Mouse (Mus musculus) intestine, embryonic 15.5 days (tissue): ENCODE data around the gene Chmp4b. TPM values are rescaled to one million over a fixed set of nuclear protein-coding genes. Genes with fewer than 3 reads are reported as not detected.
A peak's percentile ranks its signal among the peaks of the same experiment; 100 is the strongest.

Experiments used
- ATAC-seq: fragments of 200-750 bp; cut with Nextera tagmentation; 2 replicates; pipeline ENCODE4 v1.8.0; 2017; ENCODE audit warnings: moderate TSS enrichment, moderate library complexity
- H3K27ac ChIP-seq: fragments of 300-500 bp; sonication (generic); 2 replicates; pipeline ENCODE4 v1.5.1; 2015; ENCODE audit warnings: mild to moderate bottlenecking, inconsistent platforms
- H3K27me3 ChIP-seq: fragments of 300-500 bp; sonication (generic); replicated peaks from 2 replicates; pipeline ENCODE4 v1.6.1; 2015; ENCODE audit warnings: inconsistent platforms
- H3K36me3 ChIP-seq: fragments of 300-500 bp; sonication (generic); 2 replicates; pipeline ENCODE4 v1.6.1; 2015; ENCODE audit warnings: inconsistent platforms
- H3K4me1 ChIP-seq: fragments of 300-500 bp; sonication (generic); replicated peaks from 2 replicates; pipeline ENCODE4 v1.6.1; 2015; ENCODE audit warnings: inconsistent platforms
- H3K4me2 ChIP-seq: fragments of 300-500 bp; sonication (generic); replicated peaks from 2 replicates; pipeline ENCODE4 v1.6.1; 2015; ENCODE audit warnings: mild to moderate bottlenecking, inconsistent platforms
- H3K4me3 ChIP-seq: fragments of 300-500 bp; sonication (generic); replicated peaks from 2 replicates; pipeline ENCODE4 v1.5.1; 2015; ENCODE audit warnings: inconsistent platforms
- H3K9ac ChIP-seq: fragments of 300-500 bp; sonication (generic); 2 replicates; pipeline ENCODE4 v1.6.1; 2015; ENCODE audit warnings: inconsistent platforms
- H3K9me3 ChIP-seq: fragments of 300-500 bp; sonication (generic); 2 replicates; pipeline ENCODE4 v1.6.1; 2016; ENCODE audit warnings: inconsistent platforms
- WGBS: fragments of 180-500 bp; shearing (Covaris S2); methylation state at CpG from one replicate; pipeline ENCODE4 v1.1.7; 2015; 5-methylcytosine and 5-hydroxymethylcytosine counted together
- polyA plus RNA-seq: library from polyadenylated mRNA; unstranded; fragments of >200 nt; fragmentation: Nextera tagmentation; extraction: Ambion mirVana; gene quantifications from 2 replicates; pipeline ENCODE4 v1.2.1, GENCODE M21; 2015

Chmp4b gene
- polyA plus RNA-seq, 1 experiment from 2014 or later = 36.3 TPM

GRCm38 (mm10) chr2:154646634-154647033, 4.9 kb upstream of the Chmp4b start:
- Histone ChIP-seq H3K9ac (no peak overlapping the region), H3K4me3 (no peak overlapping the region), H3K27ac (no peak overlapping the region), H3K27me3 (no peaks in the 10 kb centered on the region), H3K4me2 (no peak overlapping the region), H3K4me1 (no peaks in the 10 kb centered on the region), H3K36me3 (no peaks in the 10 kb centered on the region; the same call in 1 of the 2 replicates), H3K9me3 (no peaks in the 10 kb centered on the region)
- 78% methylated on average over 5 of the region's 5 CpGs for WGBS
- ATAC-seq = no peak

- Histone ChIP-seq H3K27ac (no peak overlapping the region), H3K4me2 (no peak overlapping the region), H3K9me3 (no peaks in the 10 kb centered on the region), H3K9ac (no peak overlapping the region), H3K27me3 (no peaks in the 10 kb centered on the region), H3K36me3 (no peaks in the 10 kb centered on the region; the same call in 1 of the 2 replicates), H3K4me3 (no peak overlapping the region), H3K4me1 (no peaks in the 10 kb centered on the region)
- 20% methylated on average over 3 of the region's 3 CpGs for WGBS
- no peak for ATAC-seq
Measured at GRCm38 (mm10) chr2:154648086-154648485, 3.4 kb upstream of the Chmp4b start.

DNA sequence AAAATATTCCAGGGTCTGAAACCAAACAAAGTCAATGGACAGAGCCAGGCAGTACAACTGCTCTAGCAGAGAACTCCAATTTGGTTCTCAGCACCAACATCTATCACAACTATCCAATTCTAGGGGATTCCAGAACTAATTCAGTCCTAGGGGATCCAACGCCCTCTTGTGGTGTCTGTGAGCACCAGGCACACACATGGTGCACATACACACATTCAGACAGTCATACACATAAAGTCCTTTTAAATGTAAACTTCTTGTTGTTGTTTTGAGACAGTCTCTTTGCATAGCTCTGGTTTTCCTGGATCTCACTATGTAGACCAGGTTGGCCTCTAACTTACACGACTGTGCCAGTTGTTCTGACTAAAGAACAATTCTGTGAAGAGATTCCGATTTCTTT, 1.1 kb upstream of the Chmp4b start:
- Histone ChIP-seq H3K27ac (no peak overlapping the region; the same call in 1 of the 2 replicates), H3K36me3 (no peaks in the 10 kb centered on the region; the same call in 1 of the 2 replicates), H3K9ac (no peak overlapping the region), H3K9me3 (no peaks in the 10 kb centered on the region), H3K4me3 (no peak overlapping the region), H3K27me3 (no peaks in the 10 kb centered on the region), H3K4me2 (no peak overlapping the region), H3K4me1 (no peaks in the 10 kb centered on the region)
- ATAC-seq = no peak
- 76% methylated on average over 3 of the region's 3 CpGs for WGBS

DNA sequence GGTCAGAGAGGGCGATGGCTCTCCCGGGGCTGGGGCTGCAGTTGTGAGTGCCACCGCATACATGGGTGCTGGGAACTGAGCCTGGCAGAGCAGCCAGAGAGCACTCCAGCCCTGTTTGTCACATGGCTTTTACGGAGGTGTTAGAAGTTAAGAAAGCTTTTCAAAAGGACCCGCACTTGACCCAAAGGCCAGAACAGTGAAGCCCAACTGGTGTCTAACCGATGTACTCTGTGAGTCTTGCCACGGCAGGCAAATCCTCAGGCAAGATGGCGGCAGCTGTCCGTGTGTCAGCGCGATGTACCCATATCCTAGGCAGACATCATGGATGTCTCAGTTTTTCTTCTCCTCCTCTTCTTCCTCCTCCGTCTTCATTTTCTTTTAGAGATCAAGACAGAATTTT, 3.5 kb downstream of the Chmp4b start:
- 94% methylated on average over 12 of the region's 12 CpGs for WGBS
- Histone ChIP-seq H3K27ac (no peak overlapping the region), H3K4me3 (no peak overlapping the region), H3K36me3 (no peaks in the 10 kb centered on the region), H3K9me3 (no peaks in the 10 kb centered on the region), H3K4me2 (no peak overlapping the region), H3K9ac (no peak overlapping the region), H3K4me1 (peaks cover 15% of the 10 kb centered on the region), H3K27me3 (no peaks in the 10 kb centered on the region)
- no peak for ATAC-seq

DNA sequence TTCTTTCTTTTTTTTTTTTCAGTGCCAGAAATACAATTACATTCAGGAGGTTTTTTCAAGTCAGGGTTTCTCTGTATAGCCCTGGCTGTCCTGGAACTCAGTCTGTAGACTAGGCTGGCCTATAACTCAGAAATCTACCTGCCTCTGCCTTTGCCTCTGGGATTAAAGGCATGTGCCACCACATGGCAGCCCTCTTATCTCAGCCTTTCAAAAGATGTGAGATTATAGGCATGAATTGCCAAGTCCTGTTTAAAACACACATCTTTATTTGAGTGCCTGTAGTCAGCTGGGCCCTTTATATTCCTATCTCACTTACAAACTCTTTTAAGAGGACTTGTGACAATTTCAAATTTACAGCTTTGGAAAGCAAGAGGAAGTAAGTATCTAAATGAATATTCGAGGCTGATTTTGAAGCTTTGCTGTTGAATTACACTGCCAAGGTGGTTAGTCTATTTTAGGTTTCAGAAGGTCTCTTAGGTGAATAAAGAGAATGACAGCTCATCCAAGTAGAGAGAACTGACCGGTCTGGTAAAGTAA, 4.4 kb downstream of the Chmp4b start:
- WGBS = 74% methylated on average over 2 of the region's 2 CpGs
- Histone ChIP-seq H3K27ac (peak overlapping the region; percentile 40; the same call in 1 of the 2 replicates), H3K4me2 (peak overlapping the region; percentile 48), H3K27me3 (no peaks in the 10 kb centered on the region), H3K9me3 (no peaks in the 10 kb centered on the region), H3K4me3 (peak overlapping the region; percentile 85; the same call in 1 of the 2 replicates), H3K9ac (peak overlapping the region; percentile 8; the same call in 1 of the 2 replicates), H3K4me1 (peaks cover 15% of the 10 kb centered on the region), H3K36me3 (no peaks in the 10 kb centered on the region; the same call in 1 of the 2 replicates)
- ATAC-seq = no peak

DNA sequence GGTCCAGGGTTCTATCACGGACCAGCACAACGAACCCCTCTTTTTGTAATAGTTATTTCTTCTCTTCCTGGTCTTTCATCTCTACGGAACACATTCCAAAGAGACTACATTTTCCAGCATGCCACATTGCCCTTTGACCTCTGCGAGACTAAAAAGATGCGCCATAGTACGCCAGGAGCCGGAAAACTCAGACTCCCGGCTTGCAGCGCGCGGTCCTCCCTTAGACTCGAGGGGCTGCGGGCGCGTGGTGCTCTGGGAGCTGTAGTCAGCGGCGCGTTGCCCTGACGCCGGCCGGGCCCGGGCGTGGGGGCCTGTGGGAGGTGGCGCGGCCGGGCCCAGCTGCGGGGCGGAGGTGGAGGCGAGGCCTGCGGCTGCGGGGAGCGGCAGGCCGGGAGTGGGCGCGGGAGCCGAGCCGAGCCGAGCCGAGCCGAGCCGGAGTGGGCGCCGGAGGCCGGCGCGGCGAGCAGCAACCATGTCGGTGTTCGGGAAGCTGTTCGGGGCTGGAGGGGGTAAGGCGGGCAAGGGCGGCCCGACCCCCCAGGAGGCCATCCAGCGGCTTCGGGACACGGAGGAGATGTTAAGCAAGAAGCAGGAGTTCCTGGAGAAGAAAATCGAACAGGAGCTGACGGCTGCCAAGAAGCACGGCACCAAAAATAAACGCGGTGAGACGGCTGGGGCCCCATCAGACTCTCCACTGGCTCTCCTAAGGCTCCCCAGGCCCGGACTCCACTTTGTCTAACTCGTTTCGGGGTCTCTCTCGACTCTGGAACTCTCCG, 5.4 kb downstream of the Chmp4b start:
- Histone ChIP-seq H3K9ac (peak overlapping the region; percentile 87), H3K4me2 (peak overlapping the region; percentile 68), H3K27ac (peak overlapping the region; percentile 86), H3K4me3 (peak overlapping the region; percentile 85), H3K36me3 (no peaks in the 10 kb centered on the region; the same call in 1 of the 2 replicates), H3K27me3 (no peaks in the 10 kb centered on the region), H3K4me1 (peaks cover 15% of the 10 kb centered on the region), H3K9me3 (no peaks in the 10 kb centered on the region)
- under 1% methylated on average over 67 of the region's 67 CpGs for WGBS
- ATAC-seq = peak; percentile 99

GRCm38 (mm10) chr2:154657486-154658237, 6.2 kb downstream of the Chmp4b start:
- Histone ChIP-seq H3K9me3 (no peaks in the 10 kb centered on the region), H3K9ac (peak overlapping the region; percentile 87), H3K27ac (peak overlapping the region; percentile 86), H3K4me3 (peak overlapping the region; percentile 85), H3K4me1 (peaks cover 15% of the 10 kb centered on the region), H3K36me3 (no peaks in the 10 kb centered on the region; the same call in 1 of the 2 replicates), H3K27me3 (no peaks in the 10 kb centered on the region), H3K4me2 (peak overlapping the region; percentile 68)
- peak; percentile 50 for ATAC-seq
- 3% methylated on average over 12 of the region's 12 CpGs for WGBS

DNA sequence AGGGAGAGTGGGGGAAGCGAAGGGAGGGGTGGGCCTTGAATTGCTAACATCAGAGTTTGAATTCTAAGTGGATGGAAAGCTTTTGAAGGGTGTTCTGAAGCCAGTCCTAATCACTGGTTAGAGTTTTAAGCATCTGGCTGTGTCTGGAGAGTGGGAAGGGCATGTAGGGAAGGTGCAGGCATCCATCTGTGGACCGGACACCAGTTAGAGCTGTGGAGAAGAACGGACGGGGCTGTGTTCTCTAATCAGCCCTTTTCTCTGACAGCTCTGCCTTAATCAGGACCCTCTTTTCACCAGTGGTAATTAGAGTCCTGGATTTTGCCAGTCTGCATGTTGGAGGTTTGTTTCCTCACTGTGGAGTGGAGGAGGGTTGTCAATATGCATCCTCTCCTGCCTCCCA, 7.6 kb downstream of the Chmp4b start:
- peaks cover 15% of the 10 kb centered on the region for H3K4me1 ChIP-seq
- WGBS = 85% methylated on average over 4 of the region's 4 CpGs
- H3K27me3 ChIP-seq = no peaks in the 10 kb centered on the region
- peak overlapping the region; percentile 68 for H3K4me2 ChIP-seq
- H3K9ac ChIP-seq = no peak overlapping the region
- no peaks in the 10 kb centered on the region; the same call in 1 of the 2 replicates for H3K36me3 ChIP-seq
- H3K9me3 ChIP-seq = no peaks in the 10 kb centered on the region
- H3K27ac ChIP-seq = peak overlapping the region; percentile 22; the same call in 1 of the 2 replicates
- H3K4me3 ChIP-seq = peak overlapping the region; percentile 10
- no peak for ATAC-seq

DNA sequence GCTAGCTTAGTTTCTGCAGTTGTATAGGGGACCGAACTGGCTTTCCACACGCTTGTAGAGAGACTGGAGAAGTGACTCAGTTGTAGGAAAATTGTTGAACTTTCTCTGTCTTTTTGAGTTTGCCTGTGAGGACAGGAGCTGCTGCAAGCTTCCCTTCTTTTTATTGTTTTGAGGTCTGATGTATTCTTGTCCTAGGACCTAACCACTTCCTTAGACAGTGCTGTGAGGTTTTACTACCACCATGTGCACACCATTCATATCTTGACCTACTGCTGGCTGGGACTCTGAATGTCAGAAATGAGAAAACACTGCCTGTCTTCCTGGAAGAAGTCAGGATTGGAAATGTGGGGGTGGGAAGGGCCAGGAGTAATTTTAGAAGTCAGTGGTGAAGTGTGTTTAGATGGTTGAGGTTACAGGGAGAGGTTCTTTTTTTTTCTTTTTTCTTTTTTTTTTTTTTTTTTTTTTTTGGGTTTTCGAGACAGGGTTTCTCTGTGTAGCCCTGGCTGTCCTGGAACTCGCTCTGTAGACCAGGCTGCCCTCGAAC, 8.1 kb downstream of the Chmp4b start:
- no peak for ATAC-seq
- peak overlapping the region; percentile 68 for H3K4me2 ChIP-seq
- H3K27ac ChIP-seq = no peak overlapping the region
- no peaks in the 10 kb centered on the region for H3K9me3 ChIP-seq
- no peaks in the 10 kb centered on the region; the same call in 1 of the 2 replicates for H3K36me3 ChIP-seq
- 93% methylated on average over 5 of the region's 5 CpGs for WGBS
- no peaks in the 10 kb centered on the region for H3K27me3 ChIP-seq
- peaks cover 15% of the 10 kb centered on the region for H3K4me1 ChIP-seq
- H3K4me3 ChIP-seq = no peak overlapping the region
- no peak overlapping the region for H3K9ac ChIP-seq

DNA sequence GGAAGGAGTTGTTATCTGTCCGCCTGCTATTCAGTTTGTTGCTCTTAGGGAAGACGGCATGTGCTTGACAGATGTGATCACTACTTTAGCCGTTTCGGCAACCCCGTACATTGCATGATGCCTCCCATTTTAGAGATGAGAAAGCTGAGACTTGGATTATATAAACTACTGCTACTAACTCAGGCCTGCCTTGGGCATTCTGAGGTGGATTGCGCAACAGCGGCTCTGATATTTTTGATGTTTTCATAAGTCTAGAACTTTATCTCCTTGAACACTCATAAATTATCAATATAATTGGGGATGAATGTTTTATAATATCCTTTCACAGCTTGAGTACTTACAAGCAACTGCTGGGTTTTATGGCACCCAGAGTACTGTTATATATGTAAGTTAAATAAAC, 17.2 kb downstream of the Chmp4b start:
- 0 out of 2 replicates have a peak, but pooled peaks cover 2% of the 10 kb centered on the region for H3K4me1 ChIP-seq
- no peak for ATAC-seq
- no peak overlapping the region for H3K4me3 ChIP-seq
- H3K36me3 ChIP-seq = no peaks in the 10 kb centered on the region
- no peak overlapping the region for H3K9ac ChIP-seq
- H3K9me3 ChIP-seq = no peaks in the 10 kb centered on the region
- H3K4me2 ChIP-seq = no peak overlapping the region
- no peak overlapping the region for H3K27ac ChIP-seq
- H3K27me3 ChIP-seq = no peaks in the 10 kb centered on the region
- WGBS = 82% methylated on average over 7 of the region's 7 CpGs

DNA sequence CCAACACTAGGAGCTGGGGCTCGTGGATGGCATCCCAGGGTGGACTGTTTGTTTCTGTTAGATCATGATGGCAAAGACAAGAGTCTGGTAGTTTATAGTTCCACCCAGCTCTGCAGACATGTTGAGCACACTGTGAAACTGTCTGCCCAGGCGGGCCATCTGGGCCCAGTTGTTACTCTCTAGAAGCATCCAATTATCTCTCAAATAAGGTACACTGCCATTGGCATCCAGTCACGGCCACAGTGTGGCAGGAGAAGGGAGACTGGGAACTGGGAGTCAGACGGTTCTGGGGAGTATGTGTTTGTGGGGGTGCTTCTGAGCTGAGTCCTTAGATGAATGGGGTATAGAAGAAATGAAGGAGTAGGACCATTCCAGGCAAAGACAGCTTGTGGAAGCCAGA, 18.6 kb downstream of the Chmp4b start:
- no peaks in the 10 kb centered on the region for H3K36me3 ChIP-seq
- no peak overlapping the region for H3K27ac ChIP-seq
- no peak overlapping the region for H3K9ac ChIP-seq
- WGBS = 76% methylated on average over 4 of the region's 4 CpGs
- H3K4me1 ChIP-seq = peaks cover 5% of the 10 kb centered on the region
- ATAC-seq = no peak
- no peak overlapping the region for H3K4me3 ChIP-seq
- no peak overlapping the region for H3K4me2 ChIP-seq
- no peaks in the 10 kb centered on the region for H3K9me3 ChIP-seq
- no peaks in the 10 kb centered on the region for H3K27me3 ChIP-seq

DNA sequence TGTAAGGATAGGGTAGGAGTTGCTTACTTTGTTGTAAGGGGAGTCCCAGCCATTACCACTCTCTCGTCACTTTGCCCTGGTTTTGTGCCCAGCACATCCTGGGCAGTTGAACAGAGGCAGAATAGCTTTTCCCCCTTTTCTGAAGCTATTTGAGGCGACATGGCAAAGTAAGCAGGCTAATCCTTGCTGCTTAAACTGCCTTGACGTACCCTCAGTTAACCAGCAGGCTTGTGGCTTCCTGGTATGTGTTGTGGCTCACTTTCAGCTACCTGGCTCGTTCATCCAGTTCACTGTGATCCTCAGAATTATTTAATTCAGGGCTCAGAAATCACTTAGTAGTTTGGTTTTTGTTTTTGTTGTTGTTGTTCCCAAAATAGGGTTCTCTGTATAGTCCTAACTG, 19.2 kb downstream of the Chmp4b start:
- Histone ChIP-seq H3K4me3 (no peak overlapping the region), H3K27ac (no peak overlapping the region), H3K9ac (no peak overlapping the region), H3K36me3 (no peaks in the 10 kb centered on the region), H3K4me2 (no peak overlapping the region), H3K9me3 (no peaks in the 10 kb centered on the region), H3K4me1 (peaks cover 5% of the 10 kb centered on the region), H3K27me3 (no peaks in the 10 kb centered on the region)
- 91% methylated on average over 4 of the region's 4 CpGs for WGBS
- no peak for ATAC-seq
